Mouse (Mus musculus) MEL (cell line): ENCODE results near the gene Thada. TPM values are rescaled to one million over a fixed set of nuclear protein-coding genes. Genes with fewer than 3 reads are reported as not detected.

Experiments used
- DNase-seq: peaks from one replicate; pipeline ENCODE4 v3.0.0; 2011; ENCODE audit warnings: low read depth, low spot score
- H3K27ac ChIP-seq: 2 replicates; pipeline ENCODE4 v1.5.1; 2012; ENCODE audit warnings: low read depth, mild to moderate bottlenecking, control low read depth, low read length, moderate library complexity; ENCODE audit not compliant: control insufficient read depth
- H3K27me3 ChIP-seq, 2 experiments: fragments of 150-350 bp in 1 of 2; sonication (generic) in 1 of 2; 2 replicates each; pipeline ENCODE4 v1.6.1; 2012; ENCODE audit warnings: low read length in 2 of 2, mild to moderate bottlenecking in 2 of 2, improper control_type of control experiment in 1 of 2, moderate library complexity in 1 of 2; ENCODE audit not compliant: insufficient read depth in 2 of 2, control insufficient read depth in 1 of 2
- H3K36me3 ChIP-seq, 2 experiments: 2 replicates each; pipeline ENCODE4 v1.6.1; 2012 to 2014; ENCODE audit warnings: low read length in 2 of 2, improper control_type of control experiment in 1 of 2, inconsistent platforms in 1 of 2, mild to moderate bottlenecking in 1 of 2; ENCODE audit not compliant: insufficient read depth in 2 of 2, control insufficient read depth in 1 of 2
- H3K4me1 ChIP-seq, 2 experiments: fragments of 150-350 bp in 1 of 2; sonication (generic) in 1 of 2; 2 replicates each; pipeline ENCODE4 v1.6.1; 2012; ENCODE audit warnings: low read length in 2 of 2, improper control_type of control experiment in 1 of 2, mild to moderate bottlenecking in 1 of 2; ENCODE audit not compliant: insufficient read depth in 2 of 2, control insufficient read depth in 1 of 2
- H3K4me3 ChIP-seq, 2 experiments: fragments of 150-350 bp in 1 of 2; sonication (generic) in 1 of 2; 2 replicates each; pipeline ENCODE4 v1.5.1; 2012; ENCODE audit warnings: low read depth in 2 of 2, low read length in 2 of 2, mild to moderate bottlenecking in 2 of 2, moderate library complexity in 2 of 2, control low read depth in 1 of 2, improper control_type of control experiment in 1 of 2; ENCODE audit not compliant: control insufficient read depth in 1 of 2, insufficient read depth in 1 of 2
- H3K79me2 ChIP-seq: 2 replicates; pipeline ENCODE4 v1.6.1; 2012; ENCODE audit warnings: mild to moderate bottlenecking, low read length, moderate library complexity; ENCODE audit not compliant: control insufficient read depth, poor library complexity, insufficient read depth
- H3K9ac ChIP-seq: 2 replicates; pipeline ENCODE4 v1.6.1; 2012; ENCODE audit warnings: low read depth, mild to moderate bottlenecking, control low read depth, low read length, moderate library complexity; ENCODE audit not compliant: control insufficient read depth, poor library complexity, severe bottlenecking
- H3K9me3 ChIP-seq: fragments of 150-350 bp; sonication (generic); replicated peaks from 2 replicates; pipeline ENCODE4 v1.6.1; 2012; ENCODE audit warnings: mild to moderate bottlenecking, low read length, improper control_type of control experiment, moderate library complexity; ENCODE audit not compliant: insufficient read depth
- BHLHE40 ChIP-seq: IDR thresholded peaks from 2 replicates; pipeline ENCODE4 v1.6.1; 2012; ENCODE audit warnings: low read depth, mild to moderate bottlenecking, inconsistent platforms, low read length, improper control_type of control experiment, borderline replicate concordance
- CHD2 ChIP-seq: IDR thresholded peaks from 2 replicates; pipeline ENCODE4 v1.6.1; 2011; ENCODE audit warnings: low read length, improper control_type of control experiment
- CTCF ChIP-seq, 3 experiments: IDR thresholded peaks in 2 of 3; conservative IDR thresholded peaks in 1 of 3; 2 replicates each; pipeline ENCODE4 v1.5.1; 2011 to 2012; ENCODE audit warnings: low read length in 3 of 3, low read depth in 2 of 3, mild to moderate bottlenecking in 2 of 3, improper control_type of control experiment in 1 of 3, inconsistent platforms in 1 of 3, mixed read lengths in 1 of 3, moderate library complexity in 1 of 3; ENCODE audit not compliant: control insufficient read depth in 1 of 3, insufficient read depth in 1 of 3, poor library complexity in 1 of 3, severe bottlenecking in 1 of 3
- E2F4 ChIP-seq: IDR thresholded peaks from 2 replicates; pipeline ENCODE4 v1.6.1; 2011; ENCODE audit warnings: low read depth, low read length, improper control_type of control experiment, borderline replicate concordance
- ELF1 ChIP-seq: IDR thresholded peaks from 2 replicates; pipeline ENCODE4 v1.6.1; 2014; ENCODE audit warnings: low read depth, mild to moderate bottlenecking, inconsistent platforms, low read length, improper control_type of control experiment, moderate library complexity
- EP300 ChIP-seq, 2 experiments: IDR thresholded peaks; 2 replicates each; pipeline ENCODE4 v1.6.1; 2011; ENCODE audit warnings: improper control_type of control experiment in 2 of 2, low read length in 2 of 2, low read depth in 1 of 2, mild to moderate bottlenecking in 1 of 2
- ETS1 ChIP-seq: IDR thresholded peaks from 2 replicates; pipeline ENCODE4 v1.6.1; 2012; ENCODE audit warnings: low read depth, mild to moderate bottlenecking, inconsistent platforms, low read length, improper control_type of control experiment, moderate library complexity
- GATA1 ChIP-seq: IDR thresholded peaks from 2 replicates; pipeline ENCODE4 v1.6.1; 2011; ENCODE audit warnings: low read depth, low read length, improper control_type of control experiment
- HCFC1 ChIP-seq: IDR thresholded peaks from 2 replicates; pipeline ENCODE4 v1.6.1; 2012; ENCODE audit warnings: low read depth, mild to moderate bottlenecking, inconsistent platforms, low read length, improper control_type of control experiment, moderate library complexity
- JUND ChIP-seq: IDR thresholded peaks from 2 replicates; pipeline ENCODE4 v1.6.1; 2011; ENCODE audit warnings: low read depth, mild to moderate bottlenecking, improper control_type of control experiment, low read length
- KAT2A ChIP-seq: conservative IDR thresholded peaks from 2 replicates; pipeline ENCODE4 v1.6.1; 2012; ENCODE audit warnings: low read depth, low read length, improper control_type of control experiment, inconsistent platforms
- MAFK ChIP-seq: IDR thresholded peaks from 2 replicates; pipeline ENCODE4 v1.6.1; 2011; ENCODE audit warnings: low read depth, mild to moderate bottlenecking, low read length, improper control_type of control experiment, borderline replicate concordance
- MAZ ChIP-seq: IDR thresholded peaks from 2 replicates; pipeline ENCODE4 v1.6.1; 2012; ENCODE audit warnings: low read depth, mild to moderate bottlenecking, inconsistent platforms, low read length, improper control_type of control experiment
- MYB ChIP-seq: IDR thresholded peaks from 2 replicates; pipeline ENCODE4 v1.6.1; 2011; ENCODE audit warnings: mild to moderate bottlenecking, low read depth, low read length, improper control_type of control experiment
- MYC ChIP-seq: IDR thresholded peaks from 2 replicates; pipeline ENCODE4 v1.6.1; 2011; ENCODE audit warnings: low read depth, mild to moderate bottlenecking, low read length, improper control_type of control experiment, moderate library complexity
- NELFE ChIP-seq: IDR thresholded peaks from 2 replicates; pipeline ENCODE4 v1.6.1; 2011; ENCODE audit warnings: low read depth, low read length, improper control_type of control experiment
- POLR2A ChIP-seq, 2 experiments: IDR thresholded peaks; 2 replicates each; pipeline ENCODE4 v1.6.1; 2011 to 2012; ENCODE audit warnings: low read length in 2 of 2, mild to moderate bottlenecking in 2 of 2, control low read depth in 1 of 2, improper control_type of control experiment in 1 of 2, low read depth in 1 of 2, moderate library complexity in 1 of 2; ENCODE audit not compliant: control insufficient read depth in 1 of 2, insufficient read depth in 1 of 2, poor library complexity in 1 of 2
- POLR2AphosphoS2 ChIP-seq: IDR thresholded peaks from 2 replicates; pipeline ENCODE4 v1.6.1; 2011; ENCODE audit warnings: low read length, improper control_type of control experiment
- SMC3 ChIP-seq: IDR thresholded peaks from 2 replicates; pipeline ENCODE4 v1.6.1; 2011; ENCODE audit warnings: low read depth, low read length, improper control_type of control experiment
- TAL1 ChIP-seq: IDR thresholded peaks from 2 replicates; pipeline ENCODE4 v1.6.1; 2012; ENCODE audit warnings: mild to moderate bottlenecking, inconsistent platforms, low read length, moderate library complexity, mixed read lengths
- TBP ChIP-seq: IDR thresholded peaks from 2 replicates; pipeline ENCODE4 v1.8.0; 2011; ENCODE audit warnings: low read depth, low read length, improper control_type of control experiment
- TCF12 ChIP-seq: IDR thresholded peaks from 2 replicates; pipeline ENCODE4 v1.6.1; 2014; ENCODE audit warnings: low read depth, mild to moderate bottlenecking, inconsistent platforms, low read length, improper control_type of control experiment, moderate library complexity
- ZC3H11A ChIP-seq: IDR thresholded peaks from 2 replicates; pipeline ENCODE4 v1.6.1; 2012; ENCODE audit warnings: low read depth, mild to moderate bottlenecking, inconsistent platforms, low read length, improper control_type of control experiment
- ZKSCAN1 ChIP-seq: IDR thresholded peaks from 2 replicates; pipeline ENCODE4 v1.6.1; 2012; ENCODE audit warnings: low read depth, mild to moderate bottlenecking, inconsistent platforms, low read length, improper control_type of control experiment, moderate library complexity
- ZNF384 ChIP-seq: IDR thresholded peaks from 2 replicates; pipeline ENCODE4 v1.6.1; 2012; ENCODE audit warnings: low read depth, mild to moderate bottlenecking, inconsistent platforms, low read length, improper control_type of control experiment
- polyA plus RNA-seq, 2 experiments: library from polyadenylated mRNA; stranded (reverse) in 1 of 2; unstranded in 1 of 2; fragments of >175 nt in 1 of 2; fragments of >200 nt in 1 of 2; gene quantifications; 2 replicates each; pipeline versions ENCODE4 v1.2.1 to v1.2.4; 2012; ENCODE audit warnings: low replicate concordance in 2 of 2, low read depth in 1 of 2; ENCODE audit not compliant: insufficient read length in 2 of 2, insufficient read depth in 1 of 2, missing spikeins in 1 of 2
- total RNA-seq: library from RNA; depleted of rRNA; stranded (reverse); fragments of 300-350 nt; gene quantifications from 2 replicates; pipeline ENCODE4 v1.2.3, GENCODE M21; 2012

The Thada gene
- total and polyA plus RNA-seq, 3 experiments, result 19.8 to 20.6 TPM; not detected in 1

GRCm38 (mm10) chr17:84162211-84162760 is 303.7 kb downstream of the Thada start:
- no peaks in the 10 kb centered on the region for H3K79me2 ChIP-seq
- H3K4me1 ChIP-seq, result peaks cover 16 to 30% of the 10 kb centered on the region in 2 experiments
- no peaks in the 10 kb centered on the region for H3K27me3 ChIP-seq
- H3K27ac ChIP-seq, result 0 out of 2 replicates have a peak overlapping the region, but pooled peaks have one; percentile 65
- H3K4me3 ChIP-seq, result no peak overlapping the region
- TF ChIP-seq MYB, result no peak
- no peak for TF ChIP-seq TAL1
- no peak for TF ChIP-seq TCF12
- TF ChIP-seq ZC3H11A, result no peak
- no peak for TF ChIP-seq EP300 (IDR thresholded peaks at IDR 0.05; ENCODE audit: low read depth in 1 of 2, low read length in 2 of 2)
- no peak for TF ChIP-seq E2F4
- TF ChIP-seq ZKSCAN1, result no peak
- no peak for TF ChIP-seq POLR2A (IDR thresholded peaks at IDR 0.05; ENCODE audit: control insufficient read depth in 1 of 2, insufficient read depth in 1 of 2, low read depth in 1 of 2, low read length in 2 of 2, poor library complexity in 1 of 2)
- no peak for TF ChIP-seq KAT2A
- no peak for TF ChIP-seq JUND
- TF ChIP-seq POLR2AphosphoS2, result no peak
- no peak for TF ChIP-seq GATA1
- TF ChIP-seq MYC, result no peak
- TF ChIP-seq CTCF (IDR thresholded peaks at IDR 0.05 in 2 of 3, conservative IDR thresholded peaks at IDR 0.05 in 1 of 3; ENCODE audit: control insufficient read depth in 1 of 3, insufficient read depth in 1 of 3, low read depth in 2 of 3, low read length in 3 of 3, poor library complexity in 1 of 3, severe bottlenecking in 1 of 3), result no peak
- TF ChIP-seq SMC3, result no peak
- no peak for TF ChIP-seq NELFE
- TF ChIP-seq CHD2, result no peak
- no peak for TF ChIP-seq MAFK
- no peak for TF ChIP-seq ZNF384
- TF ChIP-seq BHLHE40, result no peak
- no peaks in the 10 kb centered on the region for H3K9me3 ChIP-seq
- no peak overlapping the region for H3K9ac ChIP-seq
- H3K36me3 ChIP-seq, result peaks cover 0 to 19% of the 10 kb centered on the region in 2 experiments; a peak in 2 of 4 replicates
- DNase-seq, result no peak

- H3K27me3 ChIP-seq, result no peaks in the 10 kb centered on the region
Measured at GRCm38 (mm10) chr17:84161231-84161854, 304.7 kb downstream of the Thada start.

More at GRCm38 (mm10) chr17:84161231-84161854, 304.7 kb downstream of the Thada start:
- H3K4me1 ChIP-seq, result peaks cover 22 to 38% of the 10 kb centered on the region in 2 experiments
- H3K27ac ChIP-seq, result peak overlapping the region; percentile 65
- peaks cover 0 to 27% of the 10 kb centered on the region in 2 experiments; a peak in 2 of 4 replicates for H3K36me3 ChIP-seq
- peak; percentile 84 for DNase-seq
- H3K4me3 ChIP-seq, result peak overlapping the region; percentile 13 to 31; a peak in 3 of 4 replicates
- H3K9me3 ChIP-seq, result no peaks in the 10 kb centered on the region
- H3K79me2 ChIP-seq, result peaks cover 3% of the 10 kb centered on the region; the same call in 1 of the 2 replicates
- H3K9ac ChIP-seq, result peak overlapping the region; percentile 56
- TF ChIP-seq ZKSCAN1 (no peak), ETS1 (no peak; the same call in none of the 2 replicates), NELFE (peak; percentile 49), MAZ (peak; percentile 37; the same call in 1 of the 2 replicates), EP300 (IDR thresholded peaks at IDR 0.05; ENCODE audit: low read depth in 1 of 2, low read length in 2 of 2) (peak; percentile 30 to 65; a peak in 3 of 4 replicates), MYB (peak; percentile 94), HCFC1 (peak; percentile 37; the same call in 1 of the 2 replicates), GATA1 (no peak), TAL1 (peak; percentile 57), POLR2A (IDR thresholded peaks at IDR 0.05; ENCODE audit: control insufficient read depth in 1 of 2, insufficient read depth in 1 of 2, low read depth in 1 of 2, low read length in 2 of 2, poor library complexity in 1 of 2) (peak in 1 of 2 experiments; percentile 53; a peak in 1 of 4 replicates), CHD2 (no peak), ELF1 (peak; percentile 6; the same call in 1 of the 2 replicates), TBP (0 out of 2 replicates have a peak, but pooled peaks have one; percentile 50)
